Mouse (Mus musculus) hindbrain, postnatal 0 days (tissue): ENCODE data around the gene Fbxo47. TPM values are rescaled to one million over a fixed set of nuclear protein-coding genes. Genes with fewer than 3 reads are reported as not detected.
A peak's percentile ranks its signal among the peaks of the same experiment; 100 is the strongest.

Experiments used
- ATAC-seq: fragments of 200-750 bp; cut with Nextera tagmentation; 2 replicates; pipeline ENCODE4 v1.8.0; 2017; ENCODE audit warnings: mild to moderate bottlenecking, moderate TSS enrichment, moderate library complexity
- DNase-seq: peaks from one replicate; pipeline ENCODE4 v3.0.0-alpha.2; 2015; ENCODE audit warnings: low spot score
- H3K27ac ChIP-seq: fragments of 300-500 bp; sonication (generic); 2 replicates; pipeline ENCODE4 v1.5.1; 2014; ENCODE audit warnings: mild to moderate bottlenecking
- H3K27me3 ChIP-seq: fragments of 300-500 bp; sonication (generic); 2 replicates; pipeline ENCODE4 v1.6.1; 2014; ENCODE audit warnings: low read length, mixed read lengths; ENCODE audit not compliant: insufficient read depth
- H3K36me3 ChIP-seq: fragments of 300-500 bp; sonication (generic); 2 replicates; pipeline ENCODE4 v1.6.1; 2014; ENCODE audit warnings: low read length, mixed read lengths; ENCODE audit not compliant: insufficient read depth
- H3K4me1 ChIP-seq: fragments of 300-500 bp; sonication (generic); 2 replicates; pipeline ENCODE4 v1.6.1; 2014; ENCODE audit warnings: antibody characterized with exemption, low read length, mixed read lengths; ENCODE audit not compliant: insufficient read depth
- H3K4me2 ChIP-seq: fragments of 300-500 bp; sonication (generic); 2 replicates; pipeline ENCODE4 v1.6.1; 2014; ENCODE audit warnings: low read depth, mild to moderate bottlenecking, low read length, moderate library complexity, mixed read lengths
- H3K4me3 ChIP-seq: fragments of 300-500 bp; sonication (generic); 2 replicates; pipeline ENCODE4 v1.5.1; 2014; ENCODE audit warnings: low read length
- H3K9ac ChIP-seq: fragments of 300-500 bp; sonication (generic); replicated peaks from 2 replicates; pipeline ENCODE4 v1.6.1; 2014; ENCODE audit warnings: mild to moderate bottlenecking, low read length, moderate library complexity, mixed read lengths
- H3K9me3 ChIP-seq: fragments of 300-500 bp; sonication (generic); 2 replicates; pipeline ENCODE4 v1.6.1; 2016; ENCODE audit warnings: low read length, mixed read lengths
- CTCF ChIP-seq: IDR thresholded peaks from 2 replicates; pipeline ENCODE4 v1.5.1; 2016; ENCODE audit warnings: antibody characterized with exemption, control low read depth, low read depth
- WGBS: fragments of 180-500 bp; shearing (Covaris S2); extraction: QIAGEN DNeasy Blood & Tissue Kit; methylation state at CpG from one replicate; pipeline ENCODE4 v1.1.7; 2014; 5-methylcytosine and 5-hydroxymethylcytosine counted together
- polyA plus RNA-seq: library from polyadenylated mRNA; unstranded; fragments of >200 nt; fragmentation: Nextera tagmentation; extraction: Ambion mirVana; gene quantifications from 2 replicates; pipeline ENCODE4 v1.2.1, GENCODE M21; 2015
- total RNA-seq: library from RNA; depleted of rRNA; stranded (reverse); fragments of >200 nt; gene quantifications from 2 replicates; pipeline ENCODE4 v1.2.3, GENCODE M21; 2014

The Fbxo47 gene
- total and polyA plus RNA-seq, 2 experiments from 2014 or later = 0.36 to 0.47 TPM

GRCm38 (mm10) chr11:97901806-97902205 is 17.9 kb upstream of the Fbxo47 start:
- ATAC-seq (no peak), DNase-seq (no peak)
- 82% methylated on average over 6 of the region's 6 CpGs for WGBS
- H3K27ac ChIP-seq = no peak overlapping the region
- no peak overlapping the region for H3K4me2 ChIP-seq
- no peak for TF ChIP-seq CTCF
- H3K36me3 ChIP-seq = no peaks in the 10 kb centered on the region
- H3K9me3 ChIP-seq = no peaks in the 10 kb centered on the region
- H3K27me3 ChIP-seq = no peaks in the 10 kb centered on the region
- H3K4me1 ChIP-seq = no peaks in the 10 kb centered on the region
- H3K4me3 ChIP-seq = no peak overlapping the region
- no peak overlapping the region for H3K9ac ChIP-seq

- Histone ChIP-seq H3K9me3 (no peaks in the 10 kb centered on the region), H3K4me3 (no peak overlapping the region), H3K4me1 (no peaks in the 10 kb centered on the region), H3K27ac (no peak overlapping the region), H3K36me3 (no peaks in the 10 kb centered on the region), H3K9ac (no peak overlapping the region), H3K27me3 (no peaks in the 10 kb centered on the region), H3K4me2 (no peak overlapping the region)
- ATAC-seq (peak; percentile 76), DNase-seq (peak; percentile 96)
- 1% methylated on average over 2 of the region's 2 CpGs for WGBS
- TF ChIP-seq CTCF = peak; percentile 94
Observed at GRCm38 (mm10) chr11:97899822-97900221, 15.9 kb upstream of the Fbxo47 start.

- Histone ChIP-seq H3K4me2 (no peak overlapping the region), H3K9ac (no peak overlapping the region), H3K4me3 (no peak overlapping the region), H3K9me3 (no peaks in the 10 kb centered on the region), H3K4me1 (no peaks in the 10 kb centered on the region), H3K27ac (no peak overlapping the region), H3K27me3 (no peaks in the 10 kb centered on the region), H3K36me3 (no peaks in the 10 kb centered on the region)
- DNase-seq = no peak
- 80% methylated on average over 3 of the region's 3 CpGs for WGBS
- TF ChIP-seq CTCF = no peak
- no peak for ATAC-seq
Observed at GRCm38 (mm10) chr11:97897568-97898185, 13.7 kb upstream of the Fbxo47 start.

- Histone ChIP-seq H3K4me2 (no peak overlapping the region), H3K27me3 (no peaks in the 10 kb centered on the region), H3K9ac (no peak overlapping the region), H3K36me3 (no peaks in the 10 kb centered on the region), H3K4me3 (no peak overlapping the region), H3K4me1 (no peaks in the 10 kb centered on the region), H3K27ac (no peak overlapping the region), H3K9me3 (no peaks in the 10 kb centered on the region)
- DNase-seq = no peak
- TF ChIP-seq CTCF = no peak
- no peak for ATAC-seq
- WGBS = 71% methylated on average over 4 of the region's 4 CpGs
Observed at GRCm38 (mm10) chr11:97896655-97897054, 12.7 kb upstream of the Fbxo47 start.

GRCm38 (mm10) chr11:97891821-97892220 is 7.9 kb upstream of the Fbxo47 start:
- Histone ChIP-seq H3K27ac (no peak overlapping the region), H3K36me3 (no peaks in the 10 kb centered on the region), H3K4me3 (no peak overlapping the region), H3K9ac (no peak overlapping the region), H3K4me1 (no peaks in the 10 kb centered on the region), H3K4me2 (no peak overlapping the region), H3K9me3 (no peaks in the 10 kb centered on the region), H3K27me3 (no peaks in the 10 kb centered on the region)
- ATAC-seq (no peak), DNase-seq (no peak)
- no peak for TF ChIP-seq CTCF
- WGBS = 79% methylated on average over 5 of the region's 5 CpGs

GRCm38 (mm10) chr11:97885296-97885915 is 1.5 kb upstream of the Fbxo47 start:
- Histone ChIP-seq H3K36me3 (no peaks in the 10 kb centered on the region), H3K4me3 (no peak overlapping the region), H3K27ac (no peak overlapping the region), H3K4me1 (no peaks in the 10 kb centered on the region), H3K4me2 (no peak overlapping the region), H3K9me3 (no peaks in the 10 kb centered on the region), H3K27me3 (no peaks in the 10 kb centered on the region), H3K9ac (no peak overlapping the region)
- 96% methylated on average over 2 of the region's 2 CpGs for whole genome bisulfite sequencing
- TF ChIP-seq CTCF = no peak
- no peak for DNase-seq
- no peak for ATAC-seq

GRCm38 (mm10) chr11:97884601-97885185 is 739 bp upstream of the Fbxo47 start:
- Histone ChIP-seq H3K9ac (peak overlapping the region; percentile 51), H3K36me3 (no peaks in the 10 kb centered on the region), H3K27ac (peak overlapping the region; percentile 86), H3K4me2 (peak overlapping the region; percentile 67), H3K4me1 (no peaks in the 10 kb centered on the region), H3K9me3 (no peaks in the 10 kb centered on the region), H3K27me3 (no peaks in the 10 kb centered on the region), H3K4me3 (peak overlapping the region; percentile 61)
- WGBS = 27% methylated on average over 7 of the region's 7 CpGs
- no peak for TF ChIP-seq CTCF
- ATAC-seq (0 out of 2 replicates have a peak, but pooled peaks have one; percentile 0), DNase-seq (no peak)
